Mouse (Mus musculus) forebrain, postnatal 0 days (tissue): ENCODE data around the gene 6030468B19Rik. TPM values are rescaled to one million over a fixed set of nuclear protein-coding genes. Genes with fewer than 3 reads are reported as not detected.
"Not testable (repeated sequence)": the region's sequence is repeated elsewhere in the genome, so short reads cannot be mapped to it uniquely, and the experiment has no call there.

Source experiments
- ATAC-seq: fragments of 200-750 bp; cut with Nextera tagmentation; 2 replicates; pipeline ENCODE4 v1.8.0; 2017; ENCODE audit warnings: mild to moderate bottlenecking, moderate library complexity
- DNase-seq: peaks from one replicate; pipeline ENCODE4 v3.0.0-alpha.2; 2015
- H3K27ac ChIP-seq: fragments of 300-500 bp; sonication (generic); 2 replicates; pipeline ENCODE4 v1.5.1; 2014; ENCODE audit warnings: low read depth, mild to moderate bottlenecking, antibody characterized with exemption, low read length, moderate library complexity, mixed read lengths
- H3K27me3 ChIP-seq: fragments of 300-500 bp; sonication (generic); 2 replicates; pipeline ENCODE4 v1.6.1; 2014; ENCODE audit warnings: mild to moderate bottlenecking, low read length, mixed read lengths; ENCODE audit not compliant: insufficient read depth
- H3K36me3 ChIP-seq: fragments of 300-500 bp; sonication (generic); 2 replicates; pipeline ENCODE4 v1.6.1; 2014; ENCODE audit warnings: mild to moderate bottlenecking, moderate library complexity; ENCODE audit not compliant: insufficient read depth
- H3K4me1 ChIP-seq: fragments of 300-500 bp; sonication (generic); 2 replicates; pipeline ENCODE4 v1.6.1; 2014; ENCODE audit warnings: antibody characterized with exemption; ENCODE audit not compliant: insufficient read depth
- H3K4me2 ChIP-seq: fragments of 300-500 bp; sonication (generic); 2 replicates; pipeline ENCODE4 v1.6.1; 2014; ENCODE audit warnings: low read depth, mild to moderate bottlenecking, moderate library complexity
- H3K4me3 ChIP-seq: fragments of 300-500 bp; sonication (generic); 2 replicates; pipeline ENCODE4 v1.5.1; 2014; ENCODE audit warnings: low read depth, low read length, mixed read lengths
- H3K9ac ChIP-seq: fragments of 300-500 bp; sonication (generic); 2 replicates; pipeline ENCODE4 v1.6.1; 2014; ENCODE audit warnings: mild to moderate bottlenecking
- H3K9me3 ChIP-seq: fragments of 300-500 bp; sonication (generic); 2 replicates; pipeline ENCODE4 v1.6.1; 2016; ENCODE audit warnings: low read length
- CTCF ChIP-seq: sonication (generic); IDR thresholded peaks from 2 replicates; pipeline ENCODE4 v1.5.1; 2016; ENCODE audit warnings: antibody characterized with exemption, control low read depth, low read depth
- WGBS: fragments of 180-500 bp; shearing (Covaris S2); extraction: QIAGEN DNeasy Blood & Tissue Kit; methylation state at CpG from one replicate; pipeline ENCODE4 v1.1.7; 2014; 5-methylcytosine and 5-hydroxymethylcytosine counted together
- polyA plus RNA-seq: library from polyadenylated mRNA; unstranded; fragments of >200 nt; fragmentation: Nextera tagmentation; extraction: Ambion mirVana; gene quantifications from 2 replicates; pipeline ENCODE4 v1.2.1, GENCODE M21; 2015
- total RNA-seq: library from RNA; depleted of rRNA; stranded (reverse); fragments of >200 nt; gene quantifications from 2 replicates; pipeline ENCODE4 v1.2.3, GENCODE M21; 2014

The 6030468B19Rik gene
- total and polyA plus RNA-seq, 2 experiments from 2014 or later, result not detected

GRCm38 (mm10) chr11:117828149-117828887 lies 30.9 kb downstream of the 6030468B19Rik start:
- Histone ChIP-seq H3K4me1 (peaks cover 5% of the 10 kb centered on the region; the same call in 1 of the 2 replicates), H3K27me3 (no peaks in the 10 kb centered on the region), H3K4me2 (no peak overlapping the region), H3K9me3 (no peaks in the 10 kb centered on the region), H3K9ac (no peak overlapping the region), H3K4me3 (no peak overlapping the region), H3K36me3 (no peaks in the 10 kb centered on the region), H3K27ac (no peak overlapping the region)
- ATAC-seq (no peak), DNase-seq (no peak)
- TF ChIP-seq CTCF, result no peak
- WGBS, result 76% methylated on average over 18 of the region's 18 CpGs

GRCm38 (mm10) chr11:117828888-117829604 lies 31.6 kb downstream of the 6030468B19Rik start:
- Histone ChIP-seq H3K36me3 (no peaks in the 10 kb centered on the region), H3K4me1 (peaks cover 5% of the 10 kb centered on the region; the same call in 1 of the 2 replicates), H3K9ac (no peak overlapping the region), H3K4me3 (no peak overlapping the region), H3K27me3 (no peaks in the 10 kb centered on the region), H3K27ac (peak overlapping the region; percentile 35; the same call in 1 of the 2 replicates), H3K9me3 (no peaks in the 10 kb centered on the region), H3K4me2 (no peak overlapping the region)
- DNase-seq, result no peak
- no peak for TF ChIP-seq CTCF
- WGBS, result 47% methylated on average over 9 of the region's 9 CpGs
- ATAC-seq, result no peak

GRCm38 (mm10) chr11:117829671-117830215 lies 32.3 kb downstream of the 6030468B19Rik start:
- no peak for ATAC-seq
- no peaks in the 10 kb centered on the region for H3K9me3 ChIP-seq
- DNase-seq, result no peak
- no peak overlapping the region for H3K4me3 ChIP-seq
- no peaks in the 10 kb centered on the region for H3K27me3 ChIP-seq
- peaks cover 5% of the 10 kb centered on the region; the same call in 1 of the 2 replicates for H3K4me1 ChIP-seq
- no peaks in the 10 kb centered on the region for H3K36me3 ChIP-seq
- no peak overlapping the region for H3K9ac ChIP-seq
- no peak overlapping the region for H3K27ac ChIP-seq
- no peak overlapping the region for H3K4me2 ChIP-seq
- 81% methylated on average over 2 of the region's 2 CpGs for WGBS
- TF ChIP-seq CTCF, result no peak

- DNase-seq, result no peak
- no peaks in the 10 kb centered on the region for H3K36me3 ChIP-seq
- no peak overlapping the region for H3K4me2 ChIP-seq
- WGBS, result 55% methylated on average over 9 of the region's 9 CpGs
- no peak for TF ChIP-seq CTCF
- peaks cover 2% of the 10 kb centered on the region; the same call in 1 of the 2 replicates for H3K4me1 ChIP-seq
- H3K27me3 ChIP-seq, result no peaks in the 10 kb centered on the region
- no peak overlapping the region for H3K4me3 ChIP-seq
- no peak overlapping the region for H3K9ac ChIP-seq
- no peaks in the 10 kb centered on the region for H3K9me3 ChIP-seq
- no peak overlapping the region for H3K27ac ChIP-seq
- ATAC-seq, result no peak
Measured at GRCm38 (mm10) chr11:117830401-117830800, 32.9 kb downstream of the 6030468B19Rik start.

- Histone ChIP-seq H3K4me1 (no peaks in the 10 kb centered on the region), H3K36me3 (no peaks in the 10 kb centered on the region), H3K27ac (peak overlapping the region; percentile 45; the same call in 1 of the 2 replicates), H3K4me3 (peak overlapping the region; percentile 30), H3K4me2 (peak overlapping the region; percentile 44), H3K9me3 (no peaks in the 10 kb centered on the region), H3K9ac (peak overlapping the region; percentile 33), H3K27me3 (no peaks in the 10 kb centered on the region)
- peak; percentile 71 for TF ChIP-seq CTCF
- WGBS, result 20% methylated on average over 28 of the region's 28 CpGs
- DNase-seq (peak; percentile 84), ATAC-seq (peak; percentile 85)
Measured at GRCm38 (mm10) chr11:117832086-117832969, 34.9 kb downstream of the 6030468B19Rik start.

- H3K27ac ChIP-seq, H3K36me3 ChIP-seq, H3K4me1 ChIP-seq, H3K9ac ChIP-seq, H3K9me3 ChIP-seq, H3K4me3 ChIP-seq, H3K27me3 ChIP-seq, DNase-seq, H3K4me2 ChIP-seq, ATAC-seq: not testable (repeated sequence)
- 87% methylated on average over 4 of the region's 6 CpGs for WGBS
Measured at GRCm38 (mm10) chr11:117833509-117833908, 36.0 kb downstream of the 6030468B19Rik start.
